Mouse (Mus musculus) spleen, postnatal 4 days (tissue): ENCODE results near the gene Adamtsl5.

ENCODE experiments used
- DNase-seq, 2 experiments: peaks; one replicate each; pipeline ENCODE4 v3.0.0; 2022; ENCODE audit warnings: low spot score in 2 of 2

Adamtsl5 gene

DNA sequence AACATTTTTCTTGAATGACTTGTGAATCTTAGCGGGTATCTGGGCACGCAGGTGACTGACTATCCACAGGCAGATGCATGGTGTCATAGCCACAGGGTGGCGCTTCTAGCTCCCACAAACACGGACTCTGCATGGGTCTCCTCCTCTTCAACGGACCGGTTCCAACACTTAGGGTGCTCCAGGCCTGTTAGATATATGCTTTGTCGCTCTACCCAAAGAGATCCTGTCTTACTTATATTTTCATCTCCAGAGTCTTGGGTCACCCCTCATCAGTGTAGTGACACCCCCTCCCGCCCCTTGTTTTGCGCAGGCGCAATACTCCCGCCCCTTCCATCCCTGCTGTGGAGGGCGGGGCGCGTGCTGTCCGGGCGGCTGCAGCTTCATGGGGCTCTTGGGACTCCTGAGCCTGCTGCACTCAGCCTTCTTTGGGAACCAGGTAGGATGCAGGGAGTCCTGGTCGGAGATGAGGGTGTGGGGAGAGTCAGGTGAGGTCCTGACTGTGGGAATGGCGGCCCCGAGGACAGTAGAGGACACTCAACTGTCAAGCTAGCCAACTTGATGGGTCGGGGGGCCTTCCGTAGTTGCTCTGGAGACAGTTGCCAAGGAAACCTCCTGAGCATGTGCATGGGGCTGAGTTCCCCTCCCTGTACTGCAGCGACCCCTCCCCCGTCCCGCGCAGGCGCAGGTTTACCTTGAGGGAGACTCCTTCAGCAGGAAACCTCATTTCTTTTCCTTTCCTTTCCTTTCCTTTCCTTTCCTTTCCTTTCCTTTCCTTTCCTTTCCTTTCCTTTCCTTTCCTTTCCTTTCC lies 52.4 kb downstream of the Adamtsl5 start, which contains the start of gene Apc2:
TSS of gene Apc2 (plus strand) at position 360 of the 808 bp plus-strand sequence.
- DNase-seq = peak; percentile 73 to 83

DNA sequence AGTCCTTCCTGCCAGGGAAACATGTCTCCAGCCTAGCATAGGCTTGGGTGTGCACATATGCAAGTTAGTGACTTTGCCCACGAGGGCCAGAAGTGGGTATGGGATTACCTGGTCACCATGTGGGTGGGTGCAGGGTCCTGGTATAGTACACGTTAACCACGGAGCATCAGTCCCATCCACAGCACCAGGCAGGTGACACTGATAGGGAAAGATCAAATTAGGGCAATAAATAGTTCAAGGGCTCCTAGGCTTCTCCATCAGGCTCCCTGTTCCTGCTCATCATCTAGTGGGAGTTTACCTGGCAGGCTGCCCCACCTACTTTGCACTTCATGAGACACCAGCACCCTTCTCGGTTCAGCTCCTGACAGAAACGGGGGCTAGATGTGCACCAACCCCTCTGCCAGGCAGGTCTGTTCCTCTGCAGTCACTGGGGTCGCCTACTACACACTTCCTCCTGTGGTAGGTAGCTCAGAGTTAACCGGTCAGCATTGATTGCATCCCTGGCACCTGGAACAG lies 53.4 kb downstream of the Adamtsl5 start:
- no peak for DNase-seq

DNA sequence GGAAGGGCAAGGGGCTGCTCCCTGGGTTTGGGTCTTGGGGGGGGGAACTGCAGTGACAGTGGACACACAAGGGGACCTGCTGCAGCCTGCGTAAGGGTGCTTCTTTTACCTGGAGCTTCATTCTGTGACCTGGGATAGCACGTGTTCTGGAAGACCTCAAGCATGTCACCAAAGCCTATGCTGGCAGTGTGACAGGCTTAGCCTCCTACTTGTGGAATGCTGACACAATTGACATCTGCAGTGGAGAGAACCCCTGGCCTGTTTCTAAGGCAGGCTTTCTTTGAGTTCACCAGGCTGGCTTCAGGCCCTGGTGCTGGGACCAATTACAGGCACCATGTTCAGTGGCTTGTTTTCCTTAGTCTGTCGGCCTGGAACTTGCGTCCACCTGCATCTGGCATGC lies 53.9 kb downstream of the Adamtsl5 start:
- no peak for DNase-seq

DNA sequence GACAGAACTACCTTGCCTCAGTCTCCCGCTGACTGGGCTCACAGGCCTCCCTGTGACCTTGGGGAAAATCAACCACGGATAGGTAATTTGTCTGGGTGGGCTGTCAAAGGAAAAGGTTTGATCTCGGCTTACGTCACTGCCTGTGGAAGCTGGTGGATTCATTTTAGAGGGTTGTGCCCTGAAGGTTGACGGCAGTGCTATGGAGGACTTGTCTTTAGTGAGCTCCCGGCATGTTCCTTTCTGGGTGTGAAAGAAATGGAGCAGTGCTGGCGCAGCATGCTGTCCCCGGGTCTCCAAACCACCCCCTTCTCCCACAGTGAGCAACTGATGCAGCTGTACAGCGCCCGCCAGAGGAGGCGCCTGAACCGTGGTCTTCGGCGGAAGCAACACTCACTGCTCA lies 54.9 kb downstream of the Adamtsl5 start:
- DNase-seq = no peak

DNA sequence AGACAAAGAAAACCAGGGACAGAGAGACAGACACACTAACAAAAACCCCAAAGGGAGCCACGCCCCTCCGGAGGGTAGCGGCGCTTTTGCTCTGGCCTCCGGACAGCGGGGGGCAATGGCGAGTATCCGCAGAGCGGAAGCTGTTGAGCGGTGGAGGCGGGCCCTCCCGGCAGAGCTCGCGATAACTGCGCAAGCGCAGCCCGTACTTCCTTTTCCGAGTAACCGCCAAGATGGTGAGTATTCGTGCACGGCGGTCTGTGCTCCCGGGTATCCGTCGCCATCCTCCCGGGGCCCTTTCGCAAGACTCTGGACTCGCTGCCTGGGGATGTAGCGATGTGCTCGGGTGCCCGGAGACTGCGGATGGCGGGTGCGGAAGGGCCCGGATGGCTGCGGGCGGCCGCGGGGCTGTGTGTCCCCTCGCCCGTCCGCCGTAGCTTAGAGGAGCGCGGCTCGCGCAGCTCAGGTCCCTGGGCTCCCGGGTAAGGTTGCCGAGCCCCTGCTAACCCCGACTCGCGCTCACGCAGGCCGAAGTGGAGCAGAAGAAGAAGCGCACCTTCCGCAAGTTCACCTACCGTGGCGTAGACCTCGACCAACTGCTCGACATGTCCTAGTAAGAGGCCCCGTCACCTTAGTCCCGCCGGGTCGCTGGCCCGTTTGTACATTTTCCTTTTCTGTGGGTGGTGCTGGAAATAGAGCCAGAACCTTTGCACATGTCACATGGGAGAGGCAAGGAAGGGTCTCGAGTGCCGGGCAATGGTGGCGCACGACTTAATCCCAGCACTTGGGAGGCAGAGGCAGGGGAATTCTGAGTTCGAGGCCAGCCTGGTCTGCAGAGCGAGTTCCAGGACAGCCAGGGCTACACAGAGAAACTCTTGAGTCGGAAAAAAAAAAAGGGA lies 55.7 kb downstream of the Adamtsl5 start, which contains the start of gene Rps15:
TSS of gene Rps15 (plus strand) at position 203 of the 896 bp plus-strand sequence.
- peak; percentile 94 to 97 for DNase-seq
